Mouse (Mus musculus): ENCODE results near the gene Oosp1. TPM values are rescaled to one million over a fixed set of nuclear protein-coding genes. Genes with fewer than 3 reads are reported as not detected.

The Oosp1 gene
- total RNA-seq, 2 experiments from 2014 or later: not detected

GRCm38 (mm10) chr19:11617983-11618382 is 73.0 kb downstream of the Oosp1 start:
- no peak for DNase-seq

Other genes with a start within 250 kb of the Oosp1 start
- gene Ms4a4b, start 247.6 kb downstream of the Oosp1 start, total RNA-seq (2021): under 1 TPM in 1 of 2 experiments, not detected in 1; 0.24 TPM
- 1 to 10 TPM; 1.9 to 2.8 TPM for gene Ms4a6c, start 221.8 kb downstream of the Oosp1 start, total RNA-seq (2021)
- gene Gm8369, start 205.2 kb downstream of the Oosp1 start, total RNA-seq (2021): not detected
- gene Ms4a6b, start 174.6 kb downstream of the Oosp1 start, total RNA-seq (2021): 1 to 10 TPM; 1.9 to 4.3 TPM
- gene Ms4a4d, start 154.3 kb downstream of the Oosp1 start, total RNA-seq (2021): 1 to 10 TPM; 3.0 to 3.9 TPM
- gene Ms4a6d, start 86.3 kb downstream of the Oosp1 start, total RNA-seq (2021): 1 to 10 TPM; 2.0 to 2.5 TPM
- gene Ms4a2, start 67.4 kb downstream of the Oosp1 start, total RNA-seq (2021): under 1 TPM; 0.10 to 0.21 TPM
- not detected for gene Ms4a3, start 50.3 kb downstream of the Oosp1 start, total RNA-seq (2021)
- not detected for gene Oosp2, start 30.6 kb downstream of the Oosp1 start, total RNA-seq (2021)
- not detected for gene Oosp3, start 5.9 kb upstream of the Oosp1 start, total RNA-seq (2021)
- not detected for gene Gif, start 56.4 kb upstream of the Oosp1 start, total RNA-seq (2021)
- 10 to 100 TPM; 53.1 to 57.1 TPM for gene Mrpl16, start 79.2 kb upstream of the Oosp1 start, total RNA-seq (2021)
- gene Stx3, start 128.3 kb upstream of the Oosp1 start, total RNA-seq (2021): 1 to 10 TPM; 1.0 to 1.6 TPM
- not detected for gene Olfr1417, start 148.1 kb upstream of the Oosp1 start, total RNA-seq (2021)
- not detected for gene Olfr1418, start 169.9 kb upstream of the Oosp1 start, total RNA-seq (2021)
- not detected for gene Olfr1419, start 184.0 kb upstream of the Oosp1 start, total RNA-seq (2021)
- gene Olfr1420, start 195.4 kb upstream of the Oosp1 start, total RNA-seq (2021): not detected
- gene Patl1, start 221.2 kb upstream of the Oosp1 start, total RNA-seq (2021): 10 to 100 TPM; 18.7 to 22.8 TPM

All from gastrocnemius, postnatal 25 days (tissue).